Mouse (Mus musculus) layer of hippocampus, adult 11-12 months (tissue): ENCODE measurements around the gene Mapk12.

ENCODE experiments used
- DNase-seq: peaks from one replicate; pipeline ENCODE4 v3.0.0; 2022; ENCODE audit warnings: low spot score

Gene Mapk12

DNA sequence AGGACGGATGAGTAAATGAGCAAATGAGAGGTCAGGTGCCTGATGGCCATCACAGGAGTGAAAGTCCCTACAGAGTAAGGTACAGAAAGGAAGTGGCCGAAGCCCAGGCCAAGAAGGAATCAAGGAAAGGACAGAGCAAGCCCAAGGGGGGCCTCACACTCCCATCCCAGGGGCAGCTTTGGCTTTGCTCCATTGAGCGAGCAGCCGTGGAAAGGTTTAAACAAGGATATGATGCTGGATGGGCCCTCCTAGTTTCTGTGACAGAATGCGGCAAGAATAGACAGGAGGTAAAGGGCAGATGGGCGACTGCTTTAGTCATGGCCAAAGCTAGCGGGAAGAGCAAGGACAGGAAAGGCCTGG, 2.5 kb downstream of the Mapk12 start:
- no peak for DNase-seq

DNA sequence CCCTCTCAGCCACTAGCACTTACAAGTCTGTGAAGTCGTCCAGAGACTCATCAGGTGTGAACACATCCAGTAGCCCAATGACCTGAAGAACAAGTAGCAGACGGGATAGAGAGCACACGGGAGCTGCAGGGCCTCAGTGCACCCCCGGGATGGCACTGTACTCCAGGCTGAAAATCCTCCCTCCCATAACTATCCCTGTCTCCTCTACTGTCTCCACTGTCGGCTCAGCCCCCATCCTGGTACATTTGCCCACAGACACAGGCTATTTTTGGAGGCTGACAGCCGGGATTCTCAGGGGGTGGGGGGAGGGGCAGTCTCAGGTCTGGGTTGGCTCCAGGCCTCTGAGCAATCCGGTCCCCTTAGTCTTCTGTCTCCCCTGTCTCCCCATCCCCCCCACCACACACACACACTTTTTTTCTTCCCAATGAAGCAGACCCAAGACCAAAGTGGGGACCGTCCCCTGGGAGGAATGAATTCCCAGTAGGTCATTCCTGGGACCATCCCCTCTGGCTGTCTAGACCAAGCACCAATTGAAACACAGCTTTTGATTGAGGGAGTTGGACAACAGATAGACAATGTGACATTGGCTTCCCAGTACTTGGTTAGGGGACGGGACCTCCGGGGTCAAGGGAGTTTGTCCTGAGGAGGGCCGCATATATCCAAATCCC, 3.0 kb downstream of the Mapk12 start:
- DNase-seq: no peak

DNA sequence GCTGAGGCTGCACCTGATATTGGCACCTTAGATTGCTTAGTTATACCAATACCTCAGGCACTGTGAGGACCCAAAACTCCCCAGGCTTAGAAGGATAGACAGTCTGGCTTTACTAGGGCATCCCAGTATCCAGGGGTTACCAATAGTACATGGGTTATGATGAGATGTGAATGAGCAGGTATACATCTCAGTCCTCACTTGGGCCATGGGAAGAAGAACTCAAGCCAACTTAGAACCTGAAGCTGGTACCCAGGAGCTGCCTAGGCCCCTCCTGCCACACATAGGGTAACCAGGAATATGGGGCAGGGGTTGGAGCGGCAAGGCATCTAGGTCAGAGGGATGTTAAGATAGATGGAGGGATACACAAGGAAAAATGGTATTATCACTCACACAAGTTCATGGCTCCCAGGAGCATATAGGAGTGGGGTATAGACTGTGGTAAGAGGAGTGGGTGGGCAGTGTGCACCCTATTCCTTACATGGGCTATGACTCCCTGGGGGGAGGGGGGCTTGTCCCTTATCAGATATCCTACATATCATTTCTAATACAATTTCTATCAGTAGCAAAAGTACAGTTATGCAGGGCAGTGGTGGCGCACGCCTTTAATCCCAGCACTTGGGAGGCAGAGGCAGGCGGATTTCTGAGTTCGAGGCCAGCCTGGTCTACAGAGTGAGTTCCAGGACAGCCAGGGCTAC, 3.9 kb downstream of the Mapk12 start:
- DNase-seq: no peak

DNA sequence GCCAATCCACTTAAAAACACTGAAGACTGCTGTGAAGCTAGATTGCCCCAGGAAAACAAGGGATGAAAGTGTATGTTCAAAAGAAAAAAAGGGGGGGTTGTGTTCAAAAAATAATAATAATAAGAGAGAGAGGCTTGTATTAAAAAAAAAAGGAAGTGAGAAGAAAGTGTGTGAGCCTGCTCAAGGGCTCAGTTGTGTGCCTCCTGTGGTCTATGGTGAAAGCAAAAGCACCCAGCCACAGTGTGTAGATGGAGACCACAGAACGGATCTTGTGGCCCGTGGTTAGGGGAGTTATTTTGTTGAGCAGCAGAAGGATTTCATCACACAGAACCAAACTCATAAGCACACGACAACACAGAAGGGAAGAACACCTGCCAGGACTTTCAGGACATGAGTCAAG, 9.2 kb downstream of the Mapk12 start:
- no peak for DNase-seq

DNA sequence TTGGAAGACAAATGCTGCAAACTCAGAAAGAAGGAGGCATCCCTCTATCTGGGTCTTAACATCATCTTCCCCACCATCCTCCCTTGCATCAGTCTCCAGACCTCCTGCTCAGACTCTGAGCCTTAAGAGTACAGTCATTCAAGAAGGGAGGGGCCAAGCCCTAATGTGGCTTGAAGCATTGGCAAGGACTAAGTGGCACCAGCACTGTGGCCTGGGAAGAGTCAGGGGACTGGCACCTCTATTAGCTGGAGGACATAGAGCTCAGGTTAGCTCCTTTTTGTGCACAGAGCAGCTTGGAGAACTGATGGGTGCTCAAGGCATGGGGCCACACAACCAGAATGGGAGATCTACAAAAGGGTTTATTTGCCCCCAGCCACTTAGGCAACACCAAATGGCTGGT, 10.3 kb downstream of the Mapk12 start:
- DNase-seq: no peak

DNA sequence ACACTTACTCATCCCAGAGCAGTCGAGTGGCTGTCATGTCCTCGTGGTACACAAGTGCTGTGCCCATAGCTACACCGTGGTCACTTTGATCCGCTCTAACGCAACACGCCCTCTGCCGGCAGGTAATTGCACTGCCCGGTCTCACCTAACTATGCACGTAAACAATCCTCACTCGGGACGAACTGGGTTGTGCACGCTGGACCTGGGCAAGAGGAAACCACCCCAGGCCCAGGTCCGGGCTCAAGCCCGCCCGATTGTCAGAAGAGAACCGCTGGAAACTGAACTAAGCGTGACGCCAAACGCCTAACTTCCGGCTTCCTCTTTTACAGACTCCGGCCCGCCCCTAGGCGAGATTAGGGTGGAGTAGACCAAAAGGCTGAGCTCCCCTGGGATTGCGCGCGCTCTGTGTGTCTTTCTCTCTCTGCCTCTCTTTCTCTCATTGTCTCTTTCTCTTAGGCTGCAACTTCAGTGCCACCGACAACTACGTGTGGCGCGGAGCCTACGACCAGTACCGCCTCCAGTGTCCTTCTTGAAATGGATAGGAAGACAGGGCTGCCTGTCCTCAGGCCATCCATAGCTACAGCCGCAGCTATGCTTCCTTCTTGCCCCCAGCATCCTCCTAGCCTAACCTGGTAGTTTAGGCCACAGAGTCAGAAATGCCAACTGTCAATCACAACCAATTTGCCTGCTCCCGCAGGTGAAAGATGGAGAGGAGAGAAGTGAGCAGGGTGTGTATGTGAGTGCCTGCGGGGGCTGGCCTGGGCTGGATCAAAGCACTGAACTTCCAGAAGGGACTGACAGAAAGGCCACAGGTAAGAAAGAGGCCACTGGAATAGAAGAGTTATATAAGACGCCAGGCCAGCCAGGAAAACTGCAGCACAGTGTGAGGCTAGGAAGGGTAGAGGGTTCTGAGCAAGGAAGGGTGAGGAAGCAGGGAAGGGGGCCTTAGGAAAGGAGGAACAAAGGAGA, 11.8 kb downstream of the Mapk12 start, which contains the start of gene Hdac10:
Gene Hdac10 (minus strand): TSS at position 319 of the 969 bp plus-strand sequence.
- peak; percentile 85 for DNase-seq

DNA sequence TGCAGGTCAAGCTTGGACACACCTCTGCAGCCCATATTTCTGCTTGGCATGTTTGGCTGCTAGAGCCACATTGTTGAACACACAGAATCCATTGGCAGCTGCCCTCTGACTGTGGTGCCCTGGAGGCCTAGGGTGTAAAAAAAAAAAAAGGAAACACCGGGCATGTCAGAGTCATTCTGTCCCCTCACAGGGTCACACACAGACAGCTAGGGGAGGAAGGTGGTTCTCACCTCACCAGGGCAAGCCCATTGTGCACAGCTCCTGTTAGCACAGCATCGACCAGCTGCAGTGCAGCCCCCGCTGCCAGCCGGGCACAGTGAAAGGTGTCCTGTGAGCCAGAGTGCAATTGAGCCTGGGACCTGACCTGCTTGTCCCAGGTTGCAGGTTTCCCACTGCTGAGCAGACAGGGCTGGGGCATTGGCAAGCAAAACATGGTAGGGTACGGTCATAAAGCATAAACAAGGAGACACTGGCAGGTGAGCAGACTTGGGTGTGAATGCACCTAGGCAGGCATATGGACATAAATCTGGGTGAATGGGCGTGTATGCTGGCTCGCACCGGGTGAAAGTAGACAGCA, 13.1 kb downstream of the Mapk12 start:
- DNase-seq: no peak

DNA sequence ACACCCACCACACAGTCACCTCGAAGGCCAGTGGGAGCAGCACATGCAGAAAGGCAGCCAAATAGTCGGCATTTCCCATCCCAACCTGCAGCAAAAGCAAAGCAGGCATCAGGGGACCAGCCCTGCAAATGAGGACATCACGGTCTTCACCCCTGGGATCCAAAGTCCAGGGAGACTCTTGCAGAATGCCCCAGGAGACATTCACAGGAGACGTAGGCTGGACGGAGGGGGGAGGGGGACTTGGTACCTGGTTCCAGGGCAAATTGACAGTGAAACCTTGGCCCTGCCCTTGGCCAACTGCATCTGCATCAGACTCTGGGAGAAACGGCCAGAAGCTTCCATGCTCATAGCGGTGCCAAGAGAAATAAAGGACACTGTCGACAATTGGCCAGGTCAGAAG, 13.9 kb downstream of the Mapk12 start:
- no peak for DNase-seq

DNA sequence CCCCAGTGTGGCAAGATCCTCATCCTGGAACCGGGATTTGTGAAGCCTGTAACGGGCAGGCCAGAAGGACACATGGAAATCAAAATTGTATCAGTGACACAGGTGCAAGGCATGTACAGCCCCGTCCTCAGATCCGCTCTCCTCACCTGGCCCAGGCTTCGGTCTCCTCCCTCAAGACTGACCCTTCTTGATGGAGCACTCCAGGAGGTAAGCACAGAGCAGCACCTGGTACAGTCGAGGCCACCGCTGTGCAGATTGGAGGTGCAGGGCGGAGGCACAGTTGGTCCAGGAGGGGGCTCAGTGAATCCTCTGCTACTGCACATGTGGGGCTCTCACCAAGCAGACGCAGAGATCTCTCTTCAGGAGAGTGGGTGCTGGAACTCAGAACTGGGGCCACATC, 15.2 kb downstream of the Mapk12 start:
- DNase-seq: no peak

DNA sequence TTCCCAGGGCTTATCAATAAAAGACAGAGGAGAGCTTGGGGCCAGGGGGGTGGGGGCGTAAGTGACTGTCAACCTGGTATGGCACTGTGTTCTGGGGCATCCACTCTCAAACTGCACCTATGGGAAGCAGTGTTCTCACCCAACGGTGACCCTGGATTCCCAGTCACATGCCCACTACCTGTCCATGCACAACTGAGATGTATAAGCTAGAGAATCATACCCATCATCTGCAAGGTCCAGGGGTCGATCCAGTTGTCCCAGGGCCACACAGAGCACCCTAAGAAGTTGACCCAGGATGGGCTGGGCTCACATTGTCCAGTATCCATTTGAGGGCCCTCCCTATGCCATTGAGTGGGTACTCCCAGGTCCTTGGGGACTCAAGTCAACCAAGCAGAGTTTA, 16.2 kb downstream of the Mapk12 start:
- no peak for DNase-seq

DNA sequence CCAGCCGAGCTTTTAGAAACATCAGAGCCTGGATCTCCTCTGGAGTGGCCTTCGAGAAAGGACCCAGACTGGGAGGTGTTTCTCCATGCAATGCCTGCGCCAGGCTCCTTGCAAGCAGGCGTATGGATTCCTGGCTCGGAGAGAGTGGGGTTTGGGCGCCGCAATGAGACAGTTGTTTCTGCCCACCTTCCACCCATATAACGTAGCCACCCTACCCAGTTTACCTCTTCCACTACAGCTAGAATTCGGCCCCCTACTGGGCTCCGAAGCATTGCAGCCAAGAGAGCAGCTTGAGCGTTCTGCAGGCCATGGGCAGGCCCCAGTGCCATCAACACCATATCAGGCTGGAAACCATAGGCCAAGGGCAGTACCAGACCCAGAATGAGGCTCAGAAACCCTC, 16.9 kb downstream of the Mapk12 start:
- DNase-seq: peak; percentile 70

DNA sequence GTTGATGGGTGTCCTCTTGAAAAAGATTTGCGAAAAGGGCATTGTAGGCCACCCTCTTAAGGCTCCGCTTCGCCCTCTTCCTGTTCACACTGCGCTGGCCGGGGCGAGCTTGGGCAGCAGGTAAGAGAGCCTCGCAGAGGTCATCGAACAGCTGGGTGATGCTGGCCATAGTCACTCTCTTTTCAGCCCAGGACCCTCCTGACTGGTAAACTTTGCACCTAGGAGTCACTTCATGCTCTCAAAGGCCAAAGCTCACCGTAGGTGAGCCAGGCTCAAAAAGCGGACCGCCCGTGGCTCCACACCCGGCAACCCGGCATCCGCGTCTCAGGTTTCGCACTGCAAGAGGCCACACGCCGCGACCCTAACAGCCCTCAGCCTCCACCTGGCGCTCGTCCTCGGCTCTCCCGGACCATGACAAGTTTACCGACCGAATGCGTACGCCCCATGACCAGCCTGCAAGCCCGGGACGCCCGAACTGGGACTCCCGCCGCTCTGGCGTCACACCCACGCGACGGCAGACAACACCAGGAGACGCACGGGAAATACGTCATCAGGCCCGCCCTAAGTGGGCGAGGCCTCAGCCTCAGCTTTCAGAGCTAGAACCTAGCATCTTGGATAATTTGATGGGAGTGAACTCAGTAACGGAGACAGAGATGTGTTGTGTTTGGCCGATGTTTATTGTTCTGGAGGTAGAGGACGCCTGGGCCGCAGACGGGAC, 17.7 kb downstream of the Mapk12 start, which contains the start of gene Tubgcp6:
Gene Tubgcp6 (minus strand): TSS at position 464 of the 718 bp plus-strand sequence.
- DNase-seq: peak; percentile 95

DNA sequence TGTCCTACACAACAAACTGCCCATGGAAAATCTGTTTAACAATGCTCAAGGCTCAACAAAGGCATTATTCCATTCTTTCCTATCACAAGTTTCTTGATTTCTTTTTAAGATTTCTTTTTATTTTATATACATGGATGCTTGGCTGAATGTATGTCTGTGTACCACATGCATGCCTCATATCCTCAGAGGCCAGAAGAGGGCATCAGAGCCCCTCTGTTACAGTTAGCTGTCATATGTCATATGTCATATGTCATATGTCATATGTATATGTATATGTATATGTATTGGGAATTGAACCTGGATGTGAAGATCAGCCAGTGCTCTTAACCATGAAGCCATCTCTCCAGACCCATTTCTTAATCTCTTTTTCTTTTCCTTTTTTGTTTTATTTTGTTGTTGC, 22.5 kb downstream of the Mapk12 start:
- DNase-seq: no peak

DNA sequence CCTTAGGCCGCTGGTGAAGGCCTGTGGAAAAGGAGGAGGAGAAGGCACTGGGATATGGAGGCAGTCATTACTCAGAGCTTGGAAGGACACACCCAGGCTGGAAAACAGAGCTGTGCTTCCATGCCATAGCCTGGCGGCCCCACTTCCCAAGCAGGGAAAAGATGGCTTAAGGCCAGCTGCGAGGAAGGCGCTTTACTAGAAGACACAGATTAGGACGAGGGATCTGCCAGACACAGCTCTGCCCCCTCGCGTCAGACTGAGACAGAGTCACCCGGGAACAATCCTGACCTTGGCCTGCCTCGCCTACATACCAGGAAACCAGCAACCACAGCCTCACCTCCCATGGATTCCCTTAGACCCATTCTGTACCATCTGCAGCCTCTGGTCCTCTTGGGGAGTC, 30.4 kb downstream of the Mapk12 start:
- no peak for DNase-seq

DNA sequence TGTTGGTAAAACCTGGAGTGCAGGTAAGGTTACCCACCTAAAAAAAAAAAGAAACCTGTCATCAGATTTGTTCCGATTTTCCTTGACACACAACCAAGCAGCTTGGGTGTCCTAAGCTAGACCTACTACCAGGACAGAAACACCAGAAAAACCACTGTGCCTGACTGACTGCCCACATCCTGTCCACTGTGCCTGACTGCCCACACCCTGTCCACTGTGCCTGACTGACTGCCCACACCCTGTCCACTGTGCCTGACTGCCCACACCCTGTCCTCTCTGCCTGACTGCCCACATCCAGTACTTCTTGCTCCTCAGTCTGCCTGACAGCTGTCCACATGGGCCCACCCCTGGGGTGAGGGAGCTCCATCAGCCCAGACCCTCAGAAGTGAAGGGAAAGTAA, 33.5 kb downstream of the Mapk12 start:
- no peak for DNase-seq

DNA sequence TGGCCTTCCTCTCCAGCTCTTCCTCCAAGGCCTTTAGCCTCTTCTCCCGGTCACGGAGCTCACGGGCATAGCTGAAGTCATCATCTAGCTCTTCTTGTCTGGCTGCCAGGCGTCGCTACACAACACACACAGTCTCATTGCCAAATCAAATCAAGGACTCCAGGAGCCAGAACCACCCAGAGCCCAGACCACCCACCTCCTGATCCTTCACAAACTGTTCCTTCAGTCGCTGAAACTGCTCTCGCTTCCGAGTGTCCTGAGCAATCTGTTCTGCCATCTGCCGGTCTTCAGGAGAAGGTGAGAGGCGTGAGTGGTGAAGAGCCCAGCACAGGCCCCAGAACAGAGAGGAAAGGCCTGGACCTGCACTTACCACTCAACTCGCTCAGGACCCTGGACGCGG, 34.4 kb downstream of the Mapk12 start:
- no peak for DNase-seq

DNA sequence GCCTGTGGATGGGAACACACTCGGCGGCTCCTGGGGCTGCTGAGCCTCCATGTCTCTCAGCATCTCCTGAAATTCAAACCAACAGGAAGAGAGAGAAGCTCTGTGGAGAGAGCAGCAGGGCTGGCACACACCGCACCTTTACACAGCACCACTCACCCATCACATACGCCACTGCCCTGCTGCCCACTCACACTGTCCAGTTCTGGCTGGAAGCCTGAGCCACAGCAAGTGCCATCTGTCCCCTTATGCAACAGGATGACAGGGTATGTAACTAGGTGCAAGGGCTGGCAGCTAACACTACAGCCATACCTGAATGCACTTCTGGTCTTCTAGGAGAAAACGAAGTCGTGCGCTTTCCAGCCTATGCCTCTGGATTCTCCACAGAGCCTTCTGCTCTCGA, 36.1 kb downstream of the Mapk12 start:
- no peak for DNase-seq

DNA sequence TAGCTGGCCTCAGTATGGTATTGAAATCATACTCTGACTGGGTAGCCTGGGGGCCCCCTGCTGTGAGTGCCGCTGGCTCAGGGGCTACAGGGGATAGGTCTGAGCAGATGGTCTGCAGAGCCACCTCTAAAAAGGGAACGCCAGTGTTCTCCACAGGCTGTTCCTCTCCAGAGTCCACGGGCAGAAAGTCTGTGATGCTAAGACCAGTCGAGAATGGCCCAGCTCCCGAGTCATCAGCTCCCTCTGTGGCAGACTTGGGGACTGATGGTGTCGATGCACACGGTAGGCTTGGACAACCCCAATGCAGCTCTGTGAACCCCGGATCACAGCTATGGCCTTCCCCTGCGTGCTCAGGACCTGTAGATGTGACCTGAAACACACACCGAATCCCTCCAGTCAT, 36.6 kb downstream of the Mapk12 start:
- no peak for DNase-seq

DNA sequence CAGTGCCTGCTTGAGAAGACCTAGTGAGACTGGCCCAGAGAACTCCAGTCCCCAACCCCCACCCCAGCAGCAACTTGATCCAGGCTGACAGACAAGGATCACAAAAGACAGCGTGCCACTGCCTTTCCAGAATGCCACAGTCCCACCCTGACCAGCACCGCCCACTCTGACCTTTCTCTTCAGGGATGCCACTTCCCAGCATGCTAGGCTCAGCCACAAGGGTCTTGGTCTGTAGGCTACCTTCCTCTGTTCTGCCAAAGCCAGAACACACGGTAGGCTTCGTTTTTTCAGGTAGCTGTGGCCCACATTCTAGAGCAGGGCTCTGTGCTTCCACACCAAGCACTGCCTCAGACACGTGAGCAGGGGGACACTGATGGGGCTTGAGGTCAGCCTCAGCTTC, 37.9 kb downstream of the Mapk12 start:
- DNase-seq: no peak

DNA sequence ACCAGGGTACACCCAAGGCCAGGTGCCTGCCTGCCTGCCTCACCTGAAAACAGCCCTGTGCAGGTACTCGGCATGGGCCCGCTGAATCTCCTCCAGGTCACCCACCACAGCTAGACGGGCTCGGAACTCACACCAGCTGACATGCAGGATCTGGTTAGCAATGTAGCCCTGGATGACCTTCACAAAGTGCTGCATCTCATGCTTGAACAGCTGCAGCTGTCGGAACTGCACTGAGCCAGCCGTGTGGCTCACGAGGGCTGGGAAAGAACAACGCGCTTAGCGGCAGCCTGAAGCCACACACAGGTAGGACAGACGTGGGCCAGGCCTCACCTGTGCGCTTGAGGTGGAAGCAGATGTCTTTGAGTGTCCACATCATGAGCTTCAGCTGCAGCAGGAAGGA, 39.7 kb downstream of the Mapk12 start:
- no peak for DNase-seq

DNA sequence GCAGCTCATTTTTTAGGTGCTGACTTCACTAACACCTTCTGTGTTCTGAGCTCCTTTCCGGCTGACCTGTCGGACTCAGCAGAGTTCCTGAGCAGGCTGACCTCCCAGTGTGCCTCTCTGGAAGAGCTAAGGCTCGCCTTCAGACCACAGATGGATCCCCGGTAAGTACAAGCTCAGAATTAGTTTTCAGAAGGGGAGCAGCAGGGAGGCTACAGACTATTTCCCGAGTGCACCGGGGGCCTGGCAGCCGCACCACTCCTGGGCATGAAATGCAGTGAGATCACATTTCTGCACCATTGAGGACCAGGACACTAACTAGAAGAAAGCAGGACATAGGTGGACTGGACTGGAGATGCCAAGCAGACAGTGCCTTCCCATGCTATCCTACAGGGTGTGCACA, 41.9 kb downstream of the Mapk12 start:
- DNase-seq: no peak

DNA sequence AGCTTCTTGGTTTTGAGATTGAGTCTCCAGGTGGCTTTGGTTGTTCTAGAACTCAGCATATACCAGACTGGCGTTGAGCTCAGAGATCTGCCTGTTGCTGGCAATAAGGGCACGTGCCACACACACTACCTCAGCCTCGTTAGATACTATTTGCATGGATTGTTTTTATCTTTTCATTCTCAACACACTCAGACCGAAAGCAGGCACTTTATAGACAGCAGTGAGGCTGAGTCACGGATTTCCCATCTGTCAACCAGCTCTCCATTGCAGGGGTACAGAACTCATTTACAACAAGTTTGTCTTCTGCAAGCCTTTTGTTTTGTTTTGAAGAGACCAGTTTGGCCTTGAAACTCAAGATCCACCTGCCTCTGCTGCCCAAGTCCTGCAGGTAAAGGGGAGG, 43.1 kb downstream of the Mapk12 start:
- no peak for DNase-seq
